Mouse (Mus musculus): ENCODE measurements around the gene Loxl4.

The Loxl4 gene

DNA sequence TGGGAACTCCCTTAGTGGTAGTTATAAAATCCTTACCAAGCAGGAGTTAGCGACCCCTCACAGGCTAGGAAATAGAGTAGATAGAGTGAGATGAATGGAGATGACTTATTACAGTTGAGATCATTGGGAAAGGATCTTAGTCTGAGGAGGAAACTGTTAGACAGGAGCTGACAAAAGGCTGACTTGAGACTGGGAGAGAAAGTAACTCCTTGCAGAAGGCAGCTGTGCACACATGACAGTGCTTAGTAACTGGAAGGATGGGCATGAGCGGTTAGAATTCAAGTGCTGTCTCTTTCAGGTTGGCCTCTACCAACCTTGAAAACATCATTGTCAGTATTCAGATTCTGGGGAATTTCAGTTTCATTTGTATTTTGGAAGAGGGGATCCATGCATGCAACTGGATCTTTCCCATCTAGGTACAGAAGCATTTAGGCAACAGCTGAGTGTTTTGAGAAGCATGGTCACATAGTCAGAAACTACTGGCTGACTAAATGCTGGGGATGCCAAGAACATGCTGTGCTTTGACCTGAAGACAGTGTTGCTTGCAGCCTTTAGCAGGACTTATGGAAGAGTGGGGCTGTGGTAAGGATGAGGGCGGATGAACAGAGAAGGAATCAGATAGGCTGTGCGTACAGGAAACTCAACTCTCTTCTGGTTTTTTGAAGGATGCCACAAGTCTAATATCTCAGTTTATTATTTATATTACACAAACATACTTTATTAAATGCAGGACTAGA is 46.2 kb downstream of the Loxl4 start:
- no peak for DNase-seq (ENCODE audit: low read depth)

DNA sequence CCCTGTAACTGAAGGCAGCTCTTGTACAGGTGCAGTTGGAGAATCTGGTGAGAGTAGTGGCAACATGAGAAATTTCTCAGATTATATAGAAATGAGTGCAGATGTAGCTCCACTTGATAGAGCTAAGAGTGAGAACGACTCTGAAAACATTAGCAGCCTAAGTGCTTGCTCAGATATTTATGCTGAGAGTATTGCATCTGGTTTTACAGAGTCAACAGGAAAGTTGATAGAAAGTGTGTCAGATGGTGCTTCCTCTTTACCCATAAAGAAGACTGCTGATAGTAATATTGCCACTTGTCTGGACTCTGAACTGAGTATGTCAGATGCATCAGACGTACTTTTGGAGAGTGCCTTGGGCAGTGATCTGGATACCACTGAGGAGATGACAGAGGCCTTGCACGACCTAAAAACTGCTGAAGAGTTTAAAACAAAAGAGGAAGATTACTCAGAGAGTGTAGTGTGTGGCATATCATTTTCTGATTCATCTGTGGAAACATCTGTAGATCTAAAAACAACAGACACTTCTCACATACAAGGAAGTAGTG is 48.8 kb downstream of the Loxl4 start:
- DNase-seq (ENCODE audit: low read depth), result no peak

DNA sequence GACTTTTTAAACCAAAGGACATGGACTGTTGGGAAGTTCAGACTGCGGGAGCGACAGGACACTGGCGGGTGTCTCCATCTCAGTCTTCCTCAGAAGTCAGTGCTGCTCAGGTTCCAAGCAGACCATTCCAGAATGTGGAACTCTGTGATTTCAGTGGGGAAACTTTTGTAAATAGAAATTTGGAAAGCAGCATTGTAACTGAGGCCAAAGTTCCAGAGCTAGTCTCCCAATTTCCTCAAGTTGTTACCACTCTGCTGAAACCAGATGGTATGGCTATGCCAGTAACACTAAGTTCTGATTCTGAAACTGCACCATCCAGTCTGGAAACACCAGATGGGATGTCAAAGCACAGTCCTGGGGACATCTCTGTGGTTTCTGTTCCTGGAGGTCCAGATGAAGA is 49.6 kb downstream of the Loxl4 start:
- DNase-seq (ENCODE audit: low read depth), result no peak

GRCm38 (mm10) chr19:42561991-42562390 is 50.6 kb downstream of the Loxl4 start:
- DNase-seq (ENCODE audit: low read depth), result no peak

DNA sequence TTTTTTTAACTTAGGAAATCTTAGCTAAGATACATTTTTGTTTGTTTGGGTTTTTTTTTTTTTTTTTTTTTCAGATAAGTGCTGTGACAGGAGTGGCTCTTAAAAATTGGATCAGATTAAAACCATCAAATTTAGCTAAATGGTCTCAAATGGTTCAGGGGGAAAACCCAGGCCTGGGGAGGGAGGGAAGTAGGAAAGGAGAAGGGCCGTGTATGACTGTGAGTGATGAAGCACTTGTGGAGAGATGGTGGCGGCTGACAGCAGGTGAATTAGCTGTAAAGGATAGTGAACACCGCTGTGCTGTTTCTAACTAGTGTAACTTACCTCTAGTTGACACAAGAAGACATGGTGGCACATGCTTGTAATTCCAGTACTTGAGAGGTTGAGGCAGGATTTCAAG is 53.9 kb downstream of the Loxl4 start:
- DNase-seq (ENCODE audit: low read depth), result no peak
